Mouse (Mus musculus) liver, embryonic 11.5 days (tissue): ENCODE data around the gene Hist1h2aa. TPM values are rescaled to one million over a fixed set of nuclear protein-coding genes. Genes with fewer than 3 reads are reported as not detected.

ENCODE experiments used
- ATAC-seq: fragments of 200-750 bp; cut with Nextera tagmentation; replicated peaks from 2 replicates; pipeline ENCODE4 v1.8.0; 2017; ENCODE audit warnings: moderate number of reproducible peaks, mild to moderate bottlenecking, moderate TSS enrichment, moderate library complexity; ENCODE audit not compliant: low FRiP score
- DNase-seq: peaks from one replicate; pipeline ENCODE4 v3.0.0-alpha.2; 2017; ENCODE audit warnings: low spot score
- H3K27ac ChIP-seq: fragments of 300-500 bp; sonication (generic); 2 replicates; pipeline ENCODE4 v1.5.1; 2014; ENCODE audit warnings: mild to moderate bottlenecking, low read depth, low read length, control low read depth
- H3K27me3 ChIP-seq: fragments of 300-500 bp; sonication (generic); replicated peaks from 2 replicates; pipeline ENCODE4 v1.6.1; 2014; ENCODE audit warnings: low read length, mixed read lengths; ENCODE audit not compliant: control insufficient read depth, insufficient read depth
- H3K36me3 ChIP-seq: fragments of 300-500 bp; sonication (generic); 2 replicates; pipeline ENCODE4 v1.6.1; 2014; ENCODE audit warnings: mild to moderate bottlenecking, low read length, moderate library complexity, mixed read lengths; ENCODE audit not compliant: control insufficient read depth, insufficient read depth
- H3K4me1 ChIP-seq: fragments of 300-500 bp; sonication (generic); replicated peaks from 2 replicates; pipeline ENCODE4 v1.6.1; 2014; ENCODE audit warnings: low read length, mixed read lengths; ENCODE audit not compliant: control insufficient read depth, insufficient read depth
- H3K4me2 ChIP-seq: fragments of 300-500 bp; sonication (generic); 2 replicates; pipeline ENCODE4 v1.6.1; 2014; ENCODE audit warnings: mild to moderate bottlenecking, control low read depth, moderate library complexity
- H3K4me3 ChIP-seq: fragments of 300-500 bp; sonication (generic); 2 replicates; pipeline ENCODE4 v1.5.1; 2014; ENCODE audit warnings: low read depth, low read length, control low read depth
- H3K9ac ChIP-seq: fragments of 300-500 bp; sonication (generic); 2 replicates; pipeline ENCODE4 v1.6.1; 2014; ENCODE audit warnings: low read depth, low read length, control low read depth
- H3K9me3 ChIP-seq: fragments of 300-500 bp; sonication (generic); 2 replicates; pipeline ENCODE4 v1.6.1; 2016; ENCODE audit warnings: low read length, inconsistent platforms, mixed read lengths; ENCODE audit not compliant: control insufficient read depth
- WGBS: fragments of 180-500 bp; shearing (Covaris S2); extraction: QIAGEN DNeasy Blood & Tissue Kit; methylation state at CpG from one replicate; pipeline ENCODE4 v1.1.7; 2014; 5-methylcytosine and 5-hydroxymethylcytosine counted together
- polyA plus RNA-seq: library from polyadenylated mRNA; unstranded; fragments of >200 nt; fragmentation: Nextera tagmentation; extraction: Ambion mirVana; gene quantifications from 2 replicates; pipeline ENCODE4 v1.2.1, GENCODE M21; 2014

Gene Hist1h2aa
- polyA plus RNA-seq, 1 experiment from 2014 or later, result not detected

DNA sequence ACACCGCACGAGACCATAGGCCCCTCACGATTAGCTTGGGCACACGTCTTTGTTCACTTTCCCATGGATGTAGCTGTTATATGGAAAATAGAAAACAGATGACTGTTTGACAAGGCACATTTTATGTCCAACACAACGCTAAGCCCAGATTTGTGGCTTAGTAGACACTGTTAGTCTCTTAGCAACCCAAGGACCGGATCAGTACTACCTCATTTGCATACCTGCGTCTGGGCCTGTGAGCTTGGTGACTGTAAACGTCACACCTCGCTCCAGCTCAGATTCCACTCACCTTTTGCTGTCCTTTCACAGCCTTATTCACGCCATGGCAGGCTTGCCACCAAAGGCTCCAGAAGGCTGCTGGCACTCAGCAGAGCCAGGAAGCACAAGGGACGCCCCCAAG lies 3.4 kb upstream of the Hist1h2aa start:
- ATAC-seq, result no peak
- WGBS, result 69% methylated on average over 11 of the region's 11 CpGs
- Histone ChIP-seq H3K4me3 (no peak overlapping the region), H3K36me3 (no peaks in the 10 kb centered on the region), H3K27ac (no peak overlapping the region), H3K27me3 (no peaks in the 10 kb centered on the region; the same call in 1 of the 2 replicates), H3K9ac (no peak overlapping the region), H3K9me3 (no peaks in the 10 kb centered on the region), H3K4me2 (no peak overlapping the region), H3K4me1 (no peaks in the 10 kb centered on the region; the same call in 1 of the 2 replicates)
- no peak for DNase-seq

- Histone ChIP-seq H3K9me3 (no peaks in the 10 kb centered on the region), H3K36me3 (no peaks in the 10 kb centered on the region), H3K27ac (no peak within 1 kb of the TSS), H3K4me2 (no peak within 1 kb of the TSS), H3K4me1 (no peaks in the 10 kb centered on the region), H3K9ac (no peak within 1 kb of the TSS), H3K4me3 (no peak within 1 kb of the TSS), H3K27me3 (no peaks in the 10 kb centered on the region; the same call in 1 of the 2 replicates)
- WGBS, result 87% methylated on average over 37 of the region's 39 CpGs
- ATAC-seq (no peak), DNase-seq (no peak)
Measured at GRCm38 (mm10) chr13:23933421-23934210, 646 bp upstream of the Hist1h2aa start, which contains the start of gene Hist1h2ba. Hist1h2ba (minus strand) TSS chr13:23934156.

DNA sequence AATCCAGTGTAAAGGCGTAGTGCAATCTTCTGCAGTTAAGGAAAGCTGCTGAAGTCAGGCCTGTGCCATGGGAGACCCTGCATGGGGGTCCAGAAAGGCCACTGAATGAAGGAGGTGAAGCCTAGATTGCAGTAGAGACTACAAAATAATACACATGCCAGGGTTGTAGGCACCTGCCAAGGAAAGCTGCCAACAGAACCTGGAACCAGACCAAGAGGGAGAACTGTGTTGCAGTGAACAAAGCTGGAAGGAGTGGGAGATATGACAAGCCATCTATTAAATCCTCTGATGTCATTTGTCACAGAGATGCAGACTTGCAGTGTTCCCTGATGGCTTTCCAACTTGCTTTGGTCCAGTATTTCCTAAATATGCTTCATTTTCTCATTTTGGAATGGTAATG lies 4.4 kb downstream of the Hist1h2aa start:
- Histone ChIP-seq H3K4me2 (no peak overlapping the region), H3K36me3 (no peaks in the 10 kb centered on the region), H3K4me3 (no peak overlapping the region), H3K27me3 (no peaks in the 10 kb centered on the region), H3K4me1 (no peaks in the 10 kb centered on the region), H3K9me3 (no peaks in the 10 kb centered on the region), H3K27ac (no peak overlapping the region), H3K9ac (no peak overlapping the region)
- 81% methylated on average over 1 of the region's 1 CpGs for WGBS
- ATAC-seq (no peak), DNase-seq (no peak)

GRCm38 (mm10) chr13:23940291-23940690 lies 6.0 kb downstream of the Hist1h2aa start:
- Histone ChIP-seq H3K27me3 (no peaks in the 10 kb centered on the region), H3K4me2 (no peak overlapping the region), H3K27ac (no peak overlapping the region), H3K36me3 (no peaks in the 10 kb centered on the region), H3K9ac (no peak overlapping the region), H3K4me1 (no peaks in the 10 kb centered on the region), H3K9me3 (no peaks in the 10 kb centered on the region), H3K4me3 (no peak overlapping the region)
- DNase-seq (no peak), ATAC-seq (no peak)
- WGBS, result 67% methylated on average over 6 of the region's 6 CpGs

DNA sequence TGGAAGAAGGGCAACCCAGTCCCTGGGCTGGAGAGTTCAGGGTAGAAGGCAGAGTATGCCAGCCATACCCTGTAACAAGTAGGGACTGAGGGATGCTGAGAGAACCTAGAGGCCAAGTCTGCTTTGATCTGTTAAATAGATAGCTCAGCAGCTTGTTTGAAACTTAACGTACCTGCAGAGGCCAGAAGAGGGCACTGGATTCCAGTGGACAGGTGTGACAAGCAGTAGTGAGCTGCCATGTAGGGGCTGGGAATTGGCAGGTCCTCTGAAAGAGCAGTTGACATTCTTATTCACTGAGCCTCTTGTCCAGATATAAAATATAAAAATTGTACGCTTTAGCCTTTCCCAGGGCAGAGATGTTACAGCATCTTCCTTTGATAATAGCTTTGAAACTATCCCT lies 8.6 kb downstream of the Hist1h2aa start:
- WGBS, result 36% methylated on average over 2 of the region's 2 CpGs

DNA sequence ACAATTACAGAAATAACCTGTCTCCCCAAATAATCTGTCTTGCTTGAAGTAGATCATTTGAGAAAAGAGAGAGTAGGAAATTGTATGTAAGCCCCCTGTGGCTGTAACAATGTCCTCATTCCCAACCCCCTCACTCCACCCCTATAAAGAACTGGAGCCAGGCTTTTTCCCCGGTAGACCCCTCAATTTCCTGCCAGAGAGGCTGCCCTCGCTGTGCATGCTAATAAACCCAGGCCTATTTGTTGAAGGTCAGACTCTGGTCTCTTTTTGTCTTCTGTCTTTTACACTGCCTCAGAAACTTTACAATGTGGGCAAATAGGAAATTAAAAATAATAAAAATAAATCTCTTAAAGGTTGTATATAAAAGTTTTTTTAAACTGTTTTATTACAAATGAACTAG lies 12.0 kb downstream of the Hist1h2aa start:
- H3K27ac ChIP-seq, result no peak overlapping the region
- ATAC-seq (no peak), DNase-seq (no peak)
- H3K4me3 ChIP-seq, result no peak overlapping the region
- no peak overlapping the region for H3K4me2 ChIP-seq
- 50% methylated on average over 2 of the region's 2 CpGs for WGBS
- no peaks in the 10 kb centered on the region for H3K27me3 ChIP-seq
- H3K36me3 ChIP-seq, result no peaks in the 10 kb centered on the region
- no peak overlapping the region for H3K9ac ChIP-seq
- no peaks in the 10 kb centered on the region for H3K9me3 ChIP-seq
- no peaks in the 10 kb centered on the region for H3K4me1 ChIP-seq

More for the DNA sequence above, 8.6 kb downstream of the Hist1h2aa start:
- Histone ChIP-seq H3K27ac (no peak overlapping the region), H3K36me3 (no peaks in the 10 kb centered on the region), H3K9ac (no peak overlapping the region), H3K4me3 (no peak overlapping the region), H3K4me2 (no peak overlapping the region), H3K4me1 (no peaks in the 10 kb centered on the region), H3K27me3 (no peaks in the 10 kb centered on the region), H3K9me3 (no peaks in the 10 kb centered on the region)
- DNase-seq (no peak), ATAC-seq (no peak)

DNA sequence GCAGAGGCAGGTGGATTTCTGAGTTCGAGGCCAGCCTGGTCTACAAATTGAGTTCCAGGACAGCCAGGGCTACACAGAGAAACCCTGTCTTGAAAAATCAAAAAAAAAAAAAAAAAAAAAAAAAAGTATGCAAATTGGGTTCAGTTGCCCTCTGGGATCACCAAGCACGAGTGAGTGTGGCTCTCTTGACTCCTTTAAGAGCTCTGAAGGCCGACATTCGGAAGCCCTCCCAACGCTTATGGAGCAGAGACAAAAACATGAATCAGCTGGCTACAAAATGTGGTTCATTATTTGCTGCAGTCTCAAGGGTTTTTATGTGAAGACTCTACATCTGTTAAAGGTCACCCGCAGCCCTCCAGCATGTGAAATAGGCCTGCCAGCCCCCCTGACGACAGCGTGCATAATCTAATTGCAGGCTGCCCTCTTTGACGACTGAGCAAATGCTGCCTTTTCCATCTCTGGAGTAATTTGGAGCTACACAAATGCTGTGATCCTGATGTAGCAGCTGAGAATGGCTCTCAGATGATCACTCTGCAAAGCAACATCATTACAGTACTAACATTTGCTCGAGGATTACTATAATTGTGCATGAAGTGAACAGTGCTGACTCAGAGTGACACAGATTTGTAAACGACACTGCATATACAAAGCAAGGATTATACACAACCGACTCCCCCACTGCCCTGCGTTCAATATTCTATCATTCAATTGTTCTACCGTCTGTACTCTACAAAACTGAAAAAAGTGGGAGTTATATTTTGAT lies 15.4 kb downstream of the Hist1h2aa start:
- DNase-seq (no peak), ATAC-seq (no peak)
- no peaks in the 10 kb centered on the region for H3K27me3 ChIP-seq
- no peaks in the 10 kb centered on the region for H3K36me3 ChIP-seq
- H3K9ac ChIP-seq, result no peak overlapping the region
- 68% methylated on average over 14 of the region's 14 CpGs for WGBS
- no peak overlapping the region for H3K4me2 ChIP-seq
- H3K4me1 ChIP-seq, result no peaks in the 10 kb centered on the region
- H3K4me3 ChIP-seq, result no peak overlapping the region
- H3K27ac ChIP-seq, result no peak overlapping the region
- no peaks in the 10 kb centered on the region for H3K9me3 ChIP-seq

- WGBS, result 56% methylated on average over 3 of the region's 3 CpGs
- ATAC-seq (no peak), DNase-seq (no peak)
- Histone ChIP-seq H3K27me3 (no peaks in the 10 kb centered on the region), H3K36me3 (no peaks in the 10 kb centered on the region), H3K4me3 (no peak overlapping the region), H3K27ac (no peak overlapping the region), H3K4me1 (no peaks in the 10 kb centered on the region), H3K9me3 (no peaks in the 10 kb centered on the region), H3K9ac (no peak overlapping the region), H3K4me2 (no peak overlapping the region)
Measured at GRCm38 (mm10) chr13:23950928-23951327, 16.7 kb downstream of the Hist1h2aa start.
